Mouse (Mus musculus) lung, adult 2 months (tissue): ENCODE data around the gene Ttc6.

Experiments
- CTCF ChIP-seq: fragments of 200-500 bp; IDR thresholded peaks from 2 replicates; pipeline ENCODE4 v1.5.1; 2011; ENCODE audit warnings: mild to moderate bottlenecking, low read length, control low read depth; ENCODE audit not compliant: insufficient read depth
- POLR2A ChIP-seq: fragments of 200-500 bp; IDR thresholded peaks from 2 replicates; pipeline ENCODE4 v1.6.1; 2011; ENCODE audit warnings: low read depth, mild to moderate bottlenecking, control low read depth, low read length, borderline replicate concordance; ENCODE audit errors: extremely low read depth

DNA sequence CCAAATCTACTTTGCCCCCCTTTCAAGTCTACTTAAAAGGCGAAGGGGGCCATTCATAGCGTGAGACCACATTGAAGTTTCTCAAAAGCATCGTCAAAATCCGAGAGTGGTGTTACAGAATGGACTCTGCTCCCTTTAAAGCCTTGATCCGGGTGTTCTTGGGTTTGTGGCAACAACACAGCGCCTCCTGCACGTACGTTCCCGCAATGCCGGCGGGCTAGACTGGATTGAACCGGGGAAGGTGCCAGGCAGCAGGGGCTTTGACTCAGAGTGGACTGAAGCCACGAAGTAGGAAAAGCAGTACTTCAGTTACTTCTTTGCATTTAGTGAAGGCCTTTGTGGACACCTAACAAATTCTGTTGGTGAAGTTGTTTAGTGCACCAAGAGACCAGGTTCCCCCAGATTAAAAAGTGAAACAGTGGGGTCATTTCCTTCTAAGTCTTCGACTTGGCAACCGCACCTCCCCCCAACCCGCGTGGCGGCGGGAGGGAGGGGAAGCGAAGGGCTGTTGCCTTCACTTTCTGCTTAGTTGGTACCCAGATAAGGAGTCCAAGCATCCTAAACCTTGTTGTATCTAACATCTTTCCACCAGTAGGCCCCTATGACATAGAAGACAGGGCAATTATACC is 15.4 kb upstream of the Ttc6 start:
- no peak for TF ChIP-seq POLR2A
- TF ChIP-seq CTCF: peak; percentile 42; the same call in 1 of the 2 replicates
